Mouse (Mus musculus) myocyte (in vitro differentiated cells): Measurements from ENCODE around the gene Grin2a. TPM values are rescaled to one million over a fixed set of nuclear protein-coding genes. Genes with fewer than 3 reads are reported as not detected.

Experiments used
- H3K27me3 ChIP-seq: one replicate; pipeline ENCODE4 v1.6.1; 2011; ENCODE audit not compliant: control insufficient read depth, insufficient read depth, insufficient read length
- H3K36me3 ChIP-seq: one replicate; pipeline ENCODE4 v1.6.1; 2011; ENCODE audit not compliant: control insufficient read depth, insufficient read depth
- H3K4me2 ChIP-seq: one replicate; pipeline ENCODE4 v1.6.1; 2011; ENCODE audit warnings: low read depth, control low read depth
- H3K4me3 ChIP-seq: one replicate; pipeline ENCODE4 v1.5.1; 2011; ENCODE audit warnings: mild to moderate bottlenecking, control low read depth, moderate library complexity
- H3K79me2 ChIP-seq: one replicate; pipeline ENCODE4 v1.6.1; 2011; ENCODE audit not compliant: control insufficient read depth, insufficient read depth
- H3ac ChIP-seq: one replicate; pipeline ENCODE4 v1.6.1; 2011; ENCODE audit not compliant: control insufficient read depth, insufficient read length
- CEBPB ChIP-seq: IDR thresholded peaks from 2 replicates; pipeline ENCODE4 v1.6.1; 2011; ENCODE audit warnings: mild to moderate bottlenecking, moderate library complexity; ENCODE audit not compliant: poor library complexity, insufficient read depth, severe bottlenecking
- E2F4 ChIP-seq: IDR thresholded peaks from one replicate; pipeline ENCODE4 v1.6.1; 2011; ENCODE audit warnings: mild to moderate bottlenecking, control low read depth, moderate library complexity; ENCODE audit not compliant: insufficient read depth
- MAX ChIP-seq: IDR thresholded peaks from one replicate; pipeline ENCODE4 v1.6.1; 2011; ENCODE audit warnings: low read depth, mild to moderate bottlenecking, control low read depth
- MYOD1 ChIP-seq, 3 experiments: IDR thresholded peaks; one replicate each; pipeline ENCODE4 v1.6.1; 2011; ENCODE audit warnings: control low read depth in 2 of 3, low read depth in 2 of 3, mild to moderate bottlenecking in 2 of 3, moderate library complexity in 1 of 3; ENCODE audit not compliant: insufficient read length in 2 of 3, control insufficient read depth in 1 of 3
- MYOG ChIP-seq, 3 experiments: IDR thresholded peaks; one replicate each; pipeline ENCODE4 v1.6.1; 2011; ENCODE audit warnings: control low read depth in 2 of 3, low read depth in 2 of 3, mild to moderate bottlenecking in 2 of 3; ENCODE audit not compliant: insufficient read length in 2 of 3, control insufficient read depth in 1 of 3, insufficient read depth in 1 of 3
- POLR2A ChIP-seq: IDR thresholded peaks from one replicate; pipeline ENCODE4 v1.6.1; 2011; ENCODE audit warnings: low read depth, mild to moderate bottlenecking, control low read depth, moderate library complexity; ENCODE audit not compliant: insufficient read length
- POLR2AphosphoS2 ChIP-seq: IDR thresholded peaks from one replicate; pipeline ENCODE4 v1.6.1; 2011; ENCODE audit warnings: low read depth, control low read depth; ENCODE audit not compliant: insufficient read length
- REST ChIP-seq: IDR thresholded peaks from one replicate; pipeline ENCODE4 v1.6.1; 2011; ENCODE audit warnings: mild to moderate bottlenecking, control low read depth, moderate library complexity; ENCODE audit not compliant: insufficient read depth, insufficient read length
- SRF ChIP-seq: IDR thresholded peaks from one replicate; pipeline ENCODE4 v1.6.1; 2011; ENCODE audit warnings: low read depth; ENCODE audit not compliant: control insufficient read depth, insufficient read length
- TCF12 ChIP-seq: IDR thresholded peaks from one replicate; pipeline ENCODE4 v1.6.1; 2011; ENCODE audit warnings: mild to moderate bottlenecking, control low read depth; ENCODE audit not compliant: poor library complexity, insufficient read depth, severe bottlenecking
- TCF3 ChIP-seq: IDR thresholded peaks from one replicate; pipeline ENCODE4 v1.6.1; 2011; ENCODE audit warnings: low read depth, control low read depth; ENCODE audit not compliant: insufficient read length
- USF1 ChIP-seq: IDR thresholded peaks from one replicate; pipeline ENCODE4 v1.6.1; 2011; ENCODE audit warnings: low read depth, mild to moderate bottlenecking, control low read depth, moderate library complexity
- polyA plus RNA-seq: library from polyadenylated mRNA; unstranded; fragments of >200 nt; fragmentation: generic; extraction: Trizol; gene quantifications from one replicate; pipeline ENCODE4 v1.2.1, GENCODE M21; 2012; ENCODE audit warnings: missing spikeins

The Grin2a gene
- polyA plus RNA-seq, 1 experiment, result 0.01 TPM

GRCm38 (mm10) chr16:9535196-9535595 is 460.2 kb downstream of the Grin2a start:
- no peaks in the 10 kb centered on the region for H3K36me3 ChIP-seq
- H3K27me3 ChIP-seq, result no peaks in the 10 kb centered on the region
- TF ChIP-seq MYOG (IDR thresholded peaks at IDR 0.05; ENCODE audit: control insufficient read depth in 1 of 3, insufficient read depth in 1 of 3, insufficient read length in 2 of 3, low read depth in 2 of 3) (no peak), TCF12 (no peak), REST (no peak)
- H3K79me2 ChIP-seq, result no peaks in the 10 kb centered on the region
- H3K4me3 ChIP-seq, result no peak overlapping the region
- H3K4me2 ChIP-seq, result no peak overlapping the region
- no peak overlapping the region for H3ac ChIP-seq

- TF ChIP-seq MYOD1 (IDR thresholded peaks at IDR 0.05; ENCODE audit: control insufficient read depth in 1 of 3, insufficient read length in 2 of 3, low read depth in 2 of 3), result no peak
- TF ChIP-seq TCF3, result no peak
- TF ChIP-seq E2F4, result no peak
- no peak for TF ChIP-seq MAX
- TF ChIP-seq POLR2A, result no peak
- TF ChIP-seq TCF12, result no peak
- no peak for TF ChIP-seq USF1
- no peak for TF ChIP-seq REST
- TF ChIP-seq CEBPB, result no peak
- TF ChIP-seq MYOG (IDR thresholded peaks at IDR 0.05; ENCODE audit: control insufficient read depth in 1 of 3, insufficient read depth in 1 of 3, insufficient read length in 2 of 3, low read depth in 2 of 3), result no peak
- TF ChIP-seq POLR2AphosphoS2, result no peak
- TF ChIP-seq SRF, result no peak
- Histone ChIP-seq H3ac (no peak overlapping the region), H3K27me3 (no peaks in the 10 kb centered on the region), H3K4me2 (no peak overlapping the region), H3K36me3 (no peaks in the 10 kb centered on the region), H3K79me2 (no peaks in the 10 kb centered on the region), H3K4me3 (no peak overlapping the region)
Measured at GRCm38 (mm10) chr16:9533564-9534332, 461.6 kb downstream of the Grin2a start.

- H3K4me3 ChIP-seq, result no peak overlapping the region
- H3K79me2 ChIP-seq, result no peaks in the 10 kb centered on the region
- no peak overlapping the region for H3ac ChIP-seq
- no peaks in the 10 kb centered on the region for H3K36me3 ChIP-seq
- H3K4me2 ChIP-seq, result no peak overlapping the region
- TF ChIP-seq E2F4 (no peak), USF1 (no peak), POLR2A (no peak)
- H3K27me3 ChIP-seq, result no peaks in the 10 kb centered on the region
Measured at GRCm38 (mm10) chr16:9532843-9533532, 462.4 kb downstream of the Grin2a start.

GRCm38 (mm10) chr16:9527214-9527613 is 468.1 kb downstream of the Grin2a start:
- Histone ChIP-seq H3ac (no peak overlapping the region), H3K4me2 (no peak overlapping the region), H3K79me2 (no peaks in the 10 kb centered on the region), H3K36me3 (no peaks in the 10 kb centered on the region), H3K4me3 (no peak overlapping the region), H3K27me3 (no peaks in the 10 kb centered on the region)
- TF ChIP-seq MYOD1 (IDR thresholded peaks at IDR 0.05; ENCODE audit: control insufficient read depth in 1 of 3, insufficient read length in 2 of 3, low read depth in 2 of 3) (no peak), E2F4 (no peak), POLR2AphosphoS2 (no peak), USF1 (no peak), REST (no peak), CEBPB (no peak), POLR2A (no peak), TCF12 (no peak), SRF (no peak), TCF3 (no peak), MAX (no peak)

- Histone ChIP-seq H3K79me2 (no peaks in the 10 kb centered on the region), H3ac (no peak overlapping the region), H3K27me3 (no peaks in the 10 kb centered on the region), H3K4me3 (no peak overlapping the region), H3K4me2 (no peak overlapping the region), H3K36me3 (no peaks in the 10 kb centered on the region)
- TF ChIP-seq POLR2AphosphoS2 (no peak), USF1 (no peak), E2F4 (no peak), SRF (no peak), TCF12 (no peak), MYOG (IDR thresholded peaks at IDR 0.05; ENCODE audit: control insufficient read depth in 1 of 3, insufficient read depth in 1 of 3, insufficient read length in 2 of 3, low read depth in 2 of 3) (no peak), TCF3 (no peak), MAX (no peak), REST (no peak), POLR2A (no peak), MYOD1 (IDR thresholded peaks at IDR 0.05; ENCODE audit: control insufficient read depth in 1 of 3, insufficient read length in 2 of 3, low read depth in 2 of 3) (no peak), CEBPB (no peak)
Measured at GRCm38 (mm10) chr16:9523314-9523713, 472.0 kb downstream of the Grin2a start.
